Mouse (Mus musculus): ENCODE measurements at regions not wholly inside any gene's neighbourhood (a gene's known extent, or its start where the extent isn't known, plus 50 kb on each side); places are given as distances from the start of the nearest gene placed in this dataset.

DNA sequence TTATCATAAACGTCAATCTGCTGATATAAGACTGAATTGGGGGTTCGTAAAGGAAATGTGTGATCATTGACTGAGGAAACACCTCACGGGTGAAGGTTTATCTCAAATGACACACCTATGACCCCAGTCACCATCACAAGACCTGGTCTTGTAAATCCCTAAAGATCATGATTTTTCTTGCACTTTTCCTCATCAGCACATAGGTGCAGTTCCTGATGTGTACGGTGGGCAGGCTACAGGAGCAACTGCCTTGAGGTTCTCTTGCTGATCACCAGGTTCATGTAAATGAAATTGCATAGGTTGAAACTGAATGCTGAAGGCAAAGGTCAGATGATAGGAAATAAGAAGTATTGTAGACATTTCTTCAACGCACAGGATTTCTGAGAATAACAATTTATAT is 277.1 kb downstream of the Rnf152 start:
- no peak for DNase-seq (ENCODE audit: low spot score in 2 of 2)

DNA sequence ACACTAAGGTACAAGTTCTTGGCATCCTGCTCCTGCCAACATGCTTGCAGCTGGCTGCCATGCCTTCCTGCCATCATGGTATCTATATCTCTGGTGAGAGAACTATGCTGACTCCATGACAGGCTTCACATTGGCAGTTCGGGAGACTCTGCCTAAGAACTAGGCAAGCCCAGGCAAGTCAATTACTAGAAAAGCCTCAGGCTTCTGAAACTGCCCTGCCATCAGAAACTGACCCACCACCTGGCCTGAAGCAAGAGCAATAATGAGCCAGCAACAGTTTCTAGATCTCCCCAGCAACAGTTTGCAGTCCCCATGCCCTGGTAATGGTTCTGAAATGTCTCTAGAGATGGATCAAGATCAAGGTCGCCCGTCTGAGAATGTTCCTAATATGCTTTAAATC is 280.8 kb downstream of the Rnf152 start:
- no peak for DNase-seq (ENCODE audit: low spot score in 2 of 2)

GRCm38 (mm10) chr1:105074326-105074725 is 282.2 kb downstream of the Rnf152 start:
- no peak for DNase-seq (ENCODE audit: low spot score in 2 of 2)

GRCm38 (mm10) chr1:105070661-105071455 is 285.7 kb downstream of the Rnf152 start:
- DNase-seq (ENCODE audit: low spot score in 2 of 2), result no peak

GRCm38 (mm10) chr1:105067902-105068301 is 288.6 kb downstream of the Rnf152 start:
- DNase-seq (ENCODE audit: low spot score in 2 of 2), result no peak

GRCm38 (mm10) chr1:105067049-105067795 is 289.3 kb downstream of the Rnf152 start:
- DNase-seq (ENCODE audit: low spot score in 2 of 2), result no peak

GRCm38 (mm10) chr1:105050584-105051363 is 282.4 kb downstream of the Cdh20 start:
- no peak for DNase-seq (ENCODE audit: low spot score in 2 of 2)

Data from gastrocnemius, adult 8-10 months (tissue).